Mouse (Mus musculus) embryonic facial prominence, embryonic 13.5 days (tissue): ENCODE results near the gene Atp13a3. TPM values are rescaled to one million over a fixed set of nuclear protein-coding genes. Genes with fewer than 3 reads are reported as not detected.
"Not testable (repeated sequence)": the region's sequence is repeated elsewhere in the genome, so short reads cannot be mapped to it uniquely, and the experiment has no call there.

ENCODE experiments used
- ATAC-seq: fragments of 200-750 bp; cut with Nextera tagmentation; 2 replicates; pipeline ENCODE4 v1.8.0; 2017; ENCODE audit warnings: low read depth; ENCODE audit not compliant: insufficient number of reproducible peaks, insufficient read depth, low FRiP score, low TSS enrichment
- H3K27ac ChIP-seq: fragments of 300-500 bp; sonication (generic); 2 replicates; pipeline ENCODE4 v1.5.1; 2015; ENCODE audit warnings: moderate library complexity, mild to moderate bottlenecking, inconsistent platforms
- H3K27me3 ChIP-seq: fragments of 300-500 bp; sonication (generic); 2 replicates; pipeline ENCODE4 v1.6.1; 2015; ENCODE audit warnings: mild to moderate bottlenecking, inconsistent platforms
- H3K36me3 ChIP-seq: fragments of 300-500 bp; sonication (generic); 2 replicates; pipeline ENCODE4 v1.6.1; 2015; ENCODE audit warnings: mild to moderate bottlenecking, inconsistent platforms
- H3K4me1 ChIP-seq: fragments of 300-500 bp; sonication (generic); 2 replicates; pipeline ENCODE4 v1.6.1; 2015; ENCODE audit warnings: inconsistent platforms
- H3K4me2 ChIP-seq: fragments of 300-500 bp; sonication (generic); 2 replicates; pipeline ENCODE4 v1.6.1; 2015; ENCODE audit warnings: moderate library complexity, mild to moderate bottlenecking, inconsistent platforms
- H3K4me3 ChIP-seq: fragments of 300-500 bp; sonication (generic); 2 replicates; pipeline ENCODE4 v1.5.1; 2015; ENCODE audit warnings: mild to moderate bottlenecking, inconsistent platforms
- H3K9ac ChIP-seq: fragments of 300-500 bp; sonication (generic); 2 replicates; pipeline ENCODE4 v1.6.1; 2015; ENCODE audit warnings: mild to moderate bottlenecking, inconsistent platforms
- H3K9me3 ChIP-seq: fragments of 300-500 bp; sonication (generic); 2 replicates; pipeline ENCODE4 v1.6.1; 2016; ENCODE audit warnings: inconsistent platforms
- WGBS: fragments of 180-500 bp; shearing (Covaris S2); methylation state at CpG from one replicate; pipeline ENCODE4 v1.1.7; 2015; ENCODE audit warnings: mixed read lengths; 5-methylcytosine and 5-hydroxymethylcytosine counted together
- polyA plus RNA-seq: library from polyadenylated mRNA; unstranded; fragments of >200 nt; fragmentation: Nextera tagmentation; extraction: Ambion mirVana; gene quantifications from 2 replicates; pipeline ENCODE4 v1.2.1, GENCODE M21; 2015

The Atp13a3 gene
- 9.3 and 10.9 TPM in 2 replicates for polyA plus RNA-seq

DNA sequence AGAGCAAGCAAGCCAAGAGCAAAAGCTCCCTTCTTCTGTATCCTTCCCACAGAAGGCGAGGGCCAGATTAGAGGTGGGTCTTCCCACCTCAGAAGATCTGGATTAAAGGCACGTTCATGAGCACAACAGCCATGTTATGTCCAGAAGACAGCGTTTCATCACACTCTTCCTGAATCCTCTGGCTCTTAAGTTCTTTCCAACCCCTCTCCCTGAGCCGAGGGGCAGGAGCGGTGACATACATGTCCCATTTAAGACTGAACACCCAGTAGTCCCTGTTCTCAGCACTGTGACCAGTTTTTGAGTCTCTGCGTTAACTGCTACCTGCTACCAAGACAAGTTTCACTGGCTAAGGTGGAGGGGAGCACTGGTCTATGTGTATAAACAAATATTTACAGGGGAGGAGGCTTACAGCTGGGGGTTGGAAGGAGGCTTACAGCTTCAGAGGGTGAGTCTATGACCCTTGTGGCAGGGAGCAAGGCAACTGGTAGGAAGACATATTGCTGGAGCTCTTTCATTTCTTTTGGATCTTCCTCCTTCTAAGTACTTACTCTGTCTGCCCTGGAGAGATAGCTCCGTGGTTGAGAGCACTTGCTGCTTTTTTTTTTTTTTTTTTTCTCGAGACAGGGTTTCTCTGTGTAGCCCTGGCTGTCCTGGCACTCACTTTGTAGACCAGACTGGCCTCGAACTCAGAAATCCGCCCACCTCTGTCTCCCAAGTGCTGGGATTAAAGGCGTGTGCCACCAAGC is at the start of gene Atp13a3:
Atp13a3 (minus strand) TSS at position 51 of the 746 bp plus-strand sequence.
- WGBS: 75% methylated on average over 11 of the region's 11 CpGs
- Histone ChIP-seq H3K4me2 (no peak within 1 kb of the TSS), H3K9me3 (no peaks in the 10 kb centered on the region), H3K9ac (no peak within 1 kb of the TSS), H3K27ac (no peak within 1 kb of the TSS), H3K4me3 (no peak within 1 kb of the TSS), H3K4me1 (no peaks in the 10 kb centered on the region), H3K36me3 (no peaks in the 10 kb centered on the region), H3K27me3 (no peaks in the 10 kb centered on the region)
- no peak for ATAC-seq

DNA sequence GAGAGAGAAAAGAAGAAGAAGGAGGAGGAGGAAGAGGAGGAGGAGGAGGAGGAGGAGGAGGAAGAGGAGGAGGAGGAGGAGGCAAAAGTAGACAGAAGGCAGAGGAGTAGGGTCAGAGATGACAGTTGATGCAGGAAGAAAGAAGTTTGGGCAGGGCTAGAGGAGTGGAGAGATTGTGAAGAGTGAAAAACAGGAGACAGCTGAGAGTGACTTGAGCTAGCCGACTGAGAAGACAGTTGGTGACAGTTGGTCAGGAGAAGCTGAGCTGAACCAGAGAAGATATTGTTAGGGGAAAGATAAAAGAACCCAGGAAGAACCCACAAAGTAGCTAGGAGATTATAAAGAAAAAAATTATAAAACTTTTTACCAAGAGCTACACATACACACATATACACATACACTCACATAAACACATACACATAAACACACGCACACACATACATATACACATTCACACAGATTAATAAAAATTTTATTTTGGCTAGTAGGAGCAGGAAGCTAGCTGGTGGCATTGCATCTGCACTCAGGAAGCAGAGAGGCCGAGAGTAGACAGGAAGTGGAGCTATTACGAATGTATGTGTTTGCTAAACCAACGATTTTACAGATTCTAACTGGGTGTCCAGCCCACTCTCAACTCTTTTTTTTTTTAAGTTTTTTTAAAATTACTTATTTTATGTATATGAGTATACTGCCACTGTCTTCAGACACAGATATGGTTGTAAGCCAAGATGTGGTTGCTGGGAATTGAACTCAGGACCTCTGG is 47.6 kb upstream of the Atp13a3 start:
- no peak overlapping the region for H3K4me2 ChIP-seq
- no peak for ATAC-seq

DNA sequence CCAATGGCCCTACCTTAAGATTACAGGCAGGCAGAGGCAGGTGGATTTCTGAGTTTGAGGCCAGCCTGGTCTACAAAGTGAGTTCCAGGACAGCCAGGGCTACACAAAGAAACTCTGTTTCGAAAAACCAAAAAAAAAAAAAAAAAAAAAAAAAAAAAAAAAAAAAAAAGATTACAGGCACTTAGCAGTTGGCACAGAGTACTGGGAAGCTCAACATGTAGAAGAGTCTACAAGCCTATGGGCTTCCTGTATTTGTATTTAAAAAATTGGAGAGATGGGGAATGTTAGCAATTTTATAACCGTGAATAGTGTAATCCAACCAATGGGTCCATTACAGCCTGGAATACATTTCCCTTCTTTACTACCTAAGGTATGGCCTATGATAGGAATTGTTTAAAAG is 45.4 kb upstream of the Atp13a3 start:
- H3K9ac ChIP-seq, H3K4me1 ChIP-seq, H3K27ac ChIP-seq, H3K36me3 ChIP-seq, H3K4me2 ChIP-seq, H3K27me3 ChIP-seq, H3K4me3 ChIP-seq, H3K9me3 ChIP-seq, ATAC-seq: not testable (repeated sequence)
- WGBS: 84% methylated on average over 2 of the region's 2 CpGs

More for the DNA sequence above, 47.6 kb upstream of the Atp13a3 start:
- H3K9me3 ChIP-seq: no peaks in the 10 kb centered on the region
- H3K9ac ChIP-seq: no peak overlapping the region
- 75% methylated on average over 5 of the region's 5 CpGs for WGBS
- no peaks in the 10 kb centered on the region for H3K4me1 ChIP-seq
- H3K27ac ChIP-seq: no peak overlapping the region
- no peaks in the 10 kb centered on the region for H3K27me3 ChIP-seq
- H3K4me3 ChIP-seq: no peak overlapping the region
- no peaks in the 10 kb centered on the region for H3K36me3 ChIP-seq

DNA sequence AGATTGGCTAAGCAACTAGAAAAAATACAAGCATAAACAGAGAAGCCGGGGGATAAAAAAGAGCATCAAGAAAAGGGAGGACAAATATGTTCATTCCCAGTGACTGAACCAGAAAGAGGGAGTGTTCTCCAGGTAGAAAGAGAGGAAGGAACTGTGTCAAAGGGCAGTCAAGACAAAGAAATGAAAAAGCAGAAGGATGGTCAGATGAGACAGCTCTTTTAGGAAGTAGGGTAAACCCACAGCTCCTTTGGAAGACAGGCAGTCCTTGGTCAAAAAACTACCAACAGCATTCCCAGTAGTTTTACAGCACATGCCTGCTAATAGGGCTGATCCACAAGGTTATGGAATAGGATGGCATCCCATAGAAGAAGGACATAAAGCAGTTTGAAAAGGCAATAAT is 43.2 kb upstream of the Atp13a3 start:
- H3K27me3 ChIP-seq: no peaks in the 10 kb centered on the region
- H3K9me3 ChIP-seq: no peaks in the 10 kb centered on the region
- no peak overlapping the region for H3K27ac ChIP-seq
- H3K4me1 ChIP-seq: no peaks in the 10 kb centered on the region
- WGBS: 90% methylated on average over 1 of the region's 1 CpGs
- H3K4me2 ChIP-seq: no peak overlapping the region
- H3K36me3 ChIP-seq: no peaks in the 10 kb centered on the region
- no peak for ATAC-seq
- no peak overlapping the region for H3K4me3 ChIP-seq
- no peak overlapping the region for H3K9ac ChIP-seq

DNA sequence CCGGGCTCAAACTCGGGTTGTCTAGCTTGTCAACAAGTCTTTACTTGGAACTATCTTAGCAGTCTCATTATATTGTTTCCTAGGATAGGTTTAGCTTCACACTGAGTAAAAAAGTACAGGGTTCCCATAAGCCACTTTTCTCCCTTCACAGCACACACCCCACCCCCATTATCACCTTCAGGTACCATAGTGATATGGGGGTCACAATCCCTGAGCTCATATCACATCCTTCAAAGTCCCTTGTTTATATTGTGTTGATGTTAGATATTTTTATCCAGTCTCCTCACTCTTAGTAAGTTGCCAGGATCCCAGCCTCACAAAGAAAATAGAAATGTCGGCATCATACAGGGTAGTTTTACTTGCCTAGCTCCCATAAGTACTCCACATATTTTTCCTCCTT is 42.4 kb upstream of the Atp13a3 start:
- no peak overlapping the region for H3K4me3 ChIP-seq
- H3K4me1 ChIP-seq: 0 out of 2 replicates have a peak, but pooled peaks cover 5% of the 10 kb centered on the region
- no peak overlapping the region for H3K27ac ChIP-seq
- 85% methylated on average over 3 of the region's 3 CpGs for WGBS
- H3K4me2 ChIP-seq: no peak overlapping the region
- H3K9me3 ChIP-seq: no peaks in the 10 kb centered on the region
- no peak overlapping the region for H3K9ac ChIP-seq
- ATAC-seq: no peak
- H3K36me3 ChIP-seq: no peaks in the 10 kb centered on the region
- no peaks in the 10 kb centered on the region for H3K27me3 ChIP-seq

DNA sequence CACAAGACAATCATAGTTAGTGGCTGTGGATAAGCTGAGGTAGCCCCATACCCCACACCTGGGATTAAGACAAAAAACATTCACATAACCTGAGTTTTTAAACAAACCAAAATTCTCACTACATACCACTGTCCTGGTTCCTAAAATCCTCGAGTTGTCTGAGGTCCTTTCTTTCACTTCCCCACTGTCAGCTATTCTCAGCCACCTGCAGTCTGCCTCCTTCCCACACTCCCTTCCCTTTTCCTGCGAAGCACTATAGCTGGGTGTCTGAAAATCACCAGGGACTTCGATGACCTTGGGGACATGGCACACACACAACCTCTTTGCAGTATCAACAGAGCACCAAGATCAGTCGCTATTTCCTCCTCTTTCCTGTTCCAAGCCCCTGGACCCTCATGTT is 41.9 kb upstream of the Atp13a3 start:
- no peak for ATAC-seq
- H3K4me3 ChIP-seq: no peak overlapping the region
- H3K27me3 ChIP-seq: no peaks in the 10 kb centered on the region
- H3K9me3 ChIP-seq: no peaks in the 10 kb centered on the region
- no peak overlapping the region for H3K27ac ChIP-seq
- no peak overlapping the region for H3K9ac ChIP-seq
- no peak overlapping the region for H3K4me2 ChIP-seq
- H3K4me1 ChIP-seq: 0 out of 2 replicates have a peak, but pooled peaks cover 5% of the 10 kb centered on the region
- 73% methylated on average over 4 of the region's 4 CpGs for WGBS
- H3K36me3 ChIP-seq: no peaks in the 10 kb centered on the region

DNA sequence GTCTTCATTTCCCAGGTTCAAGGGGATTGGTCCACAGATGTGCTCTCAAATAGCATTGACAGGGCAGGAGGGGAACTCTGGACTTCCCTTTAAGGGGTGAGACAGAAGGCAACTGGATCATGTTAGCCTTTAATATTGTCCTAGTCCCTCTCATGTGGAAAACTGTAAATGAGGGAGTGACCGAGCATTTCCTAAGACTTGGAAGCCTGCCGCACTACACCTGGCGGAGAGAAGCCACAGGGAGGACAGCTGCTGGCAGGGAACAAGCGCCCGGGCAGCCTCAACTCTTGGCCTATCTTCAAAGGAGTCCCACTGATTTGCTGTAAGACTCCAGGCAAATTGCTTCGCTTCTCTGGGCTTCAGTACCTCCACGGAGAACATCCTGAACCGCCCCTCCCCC is 37.6 kb upstream of the Atp13a3 start:
- WGBS: 42% methylated on average over 8 of the region's 8 CpGs
- Histone ChIP-seq H3K9me3 (no peaks in the 10 kb centered on the region), H3K4me3 (no peak overlapping the region), H3K4me2 (no peak overlapping the region), H3K36me3 (no peaks in the 10 kb centered on the region), H3K27ac (no peak overlapping the region), H3K9ac (no peak overlapping the region), H3K4me1 (peaks cover 10% of the 10 kb centered on the region; the same call in 1 of the 2 replicates), H3K27me3 (no peaks in the 10 kb centered on the region)
- ATAC-seq: no peak

DNA sequence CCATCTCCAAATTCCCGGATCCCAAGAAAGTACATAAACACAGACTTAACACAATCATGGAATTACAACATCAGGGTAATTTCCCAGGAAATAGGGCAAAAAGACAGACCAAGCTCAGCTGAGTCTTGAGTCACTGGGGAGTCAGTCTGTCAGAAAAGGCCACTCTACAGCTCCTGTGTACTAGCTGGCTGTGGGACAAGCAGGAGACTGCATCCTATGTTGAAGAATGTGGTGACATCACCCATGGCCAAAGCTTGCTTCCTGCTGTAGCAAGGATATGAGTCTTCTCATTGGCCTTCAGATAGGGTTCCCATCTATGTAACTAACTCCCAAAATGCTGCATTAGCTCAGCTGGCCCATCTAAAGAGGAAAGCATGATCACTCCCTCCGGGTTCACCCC is 36.7 kb upstream of the Atp13a3 start:
- no peaks in the 10 kb centered on the region for H3K36me3 ChIP-seq
- no peak overlapping the region for H3K9ac ChIP-seq
- no peak for ATAC-seq
- no peaks in the 10 kb centered on the region for H3K9me3 ChIP-seq
- no peak overlapping the region for H3K27ac ChIP-seq
- peaks cover 10% of the 10 kb centered on the region; the same call in 1 of the 2 replicates for H3K4me1 ChIP-seq
- H3K4me2 ChIP-seq: no peak overlapping the region
- WGBS: 93% methylated on average over 2 of the region's 2 CpGs
- no peak overlapping the region for H3K4me3 ChIP-seq
- H3K27me3 ChIP-seq: no peaks in the 10 kb centered on the region

DNA sequence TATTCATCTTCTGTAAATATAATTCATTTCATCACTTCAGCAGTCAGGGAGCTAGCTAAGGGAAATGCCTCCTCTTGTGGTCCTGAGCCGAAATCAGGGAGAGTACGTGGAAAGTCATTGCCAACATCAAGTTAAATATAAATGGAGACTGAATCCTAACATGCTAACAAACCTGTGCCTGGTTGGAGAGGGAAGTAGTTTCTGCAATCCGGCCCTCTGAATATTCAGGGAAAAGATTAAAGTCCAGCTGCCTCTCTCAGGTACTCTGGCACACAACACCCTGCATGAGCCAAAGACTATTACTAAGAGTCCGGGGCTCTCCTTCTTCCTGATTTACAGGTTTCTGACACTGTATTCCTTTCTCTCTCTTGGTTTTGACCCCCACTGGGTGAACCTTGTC is 35.6 kb upstream of the Atp13a3 start:
- Histone ChIP-seq H3K9ac (no peak overlapping the region), H3K27ac (no peak overlapping the region), H3K4me2 (no peak overlapping the region), H3K27me3 (no peaks in the 10 kb centered on the region), H3K4me3 (no peak overlapping the region), H3K9me3 (no peaks in the 10 kb centered on the region), H3K36me3 (no peaks in the 10 kb centered on the region), H3K4me1 (peaks cover 10% of the 10 kb centered on the region; the same call in 1 of the 2 replicates)
- no peak for ATAC-seq
- WGBS: 83% methylated on average over 4 of the region's 4 CpGs

DNA sequence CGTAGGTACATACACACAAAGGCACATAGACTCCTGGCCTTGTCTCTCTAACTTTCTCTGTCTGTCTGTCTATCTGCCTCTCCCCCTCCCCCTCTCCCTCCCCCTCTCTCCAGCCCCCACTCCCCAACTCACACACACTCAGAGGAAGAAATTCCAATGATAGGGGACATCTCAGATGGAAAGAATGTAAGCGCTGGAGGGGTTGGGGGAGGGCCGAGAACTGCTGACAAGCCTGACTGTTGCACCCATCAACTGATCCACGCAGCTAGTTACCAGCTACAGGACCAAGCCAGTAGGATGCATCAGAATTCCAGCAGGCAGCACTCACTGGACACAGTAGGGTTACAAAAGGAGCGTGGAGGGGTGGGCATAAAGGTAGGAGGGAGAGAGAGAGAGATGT is 34.1 kb upstream of the Atp13a3 start:
- Histone ChIP-seq H3K9ac (no peak overlapping the region), H3K27me3 (no peaks in the 10 kb centered on the region), H3K4me2 (no peak overlapping the region), H3K4me1 (peaks cover 10% of the 10 kb centered on the region; the same call in 1 of the 2 replicates), H3K4me3 (no peak overlapping the region), H3K36me3 (no peaks in the 10 kb centered on the region), H3K27ac (no peak overlapping the region), H3K9me3 (no peaks in the 10 kb centered on the region)
- WGBS: 59% methylated on average over 5 of the region's 5 CpGs
- no peak for ATAC-seq

DNA sequence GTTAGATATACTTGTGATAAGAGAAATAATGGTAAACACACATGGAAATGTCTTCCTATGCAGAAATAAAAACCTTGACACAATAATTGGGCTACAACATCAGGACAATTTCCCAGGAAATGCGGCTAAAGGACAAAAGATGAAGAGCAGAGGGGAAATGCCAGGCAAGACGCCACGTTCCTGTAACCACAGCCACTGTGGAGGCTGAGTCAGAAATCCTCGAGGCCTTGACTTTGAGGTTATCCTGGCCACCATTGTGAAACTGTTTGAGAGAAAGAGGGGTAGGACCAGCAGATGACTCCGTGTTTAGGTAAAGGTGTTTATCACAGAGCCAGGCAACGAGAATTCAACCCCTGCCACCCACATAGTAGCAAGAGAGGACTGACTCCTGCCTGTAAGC is 33.6 kb upstream of the Atp13a3 start:
- Histone ChIP-seq H3K27ac (no peak overlapping the region), H3K4me3 (no peak overlapping the region), H3K4me1 (peaks cover 10% of the 10 kb centered on the region; the same call in 1 of the 2 replicates), H3K36me3 (no peaks in the 10 kb centered on the region), H3K9me3 (no peaks in the 10 kb centered on the region), H3K4me2 (no peak overlapping the region), H3K27me3 (no peaks in the 10 kb centered on the region), H3K9ac (no peak overlapping the region)
- no peak for ATAC-seq
- 71% methylated on average over 6 of the region's 6 CpGs for WGBS

DNA sequence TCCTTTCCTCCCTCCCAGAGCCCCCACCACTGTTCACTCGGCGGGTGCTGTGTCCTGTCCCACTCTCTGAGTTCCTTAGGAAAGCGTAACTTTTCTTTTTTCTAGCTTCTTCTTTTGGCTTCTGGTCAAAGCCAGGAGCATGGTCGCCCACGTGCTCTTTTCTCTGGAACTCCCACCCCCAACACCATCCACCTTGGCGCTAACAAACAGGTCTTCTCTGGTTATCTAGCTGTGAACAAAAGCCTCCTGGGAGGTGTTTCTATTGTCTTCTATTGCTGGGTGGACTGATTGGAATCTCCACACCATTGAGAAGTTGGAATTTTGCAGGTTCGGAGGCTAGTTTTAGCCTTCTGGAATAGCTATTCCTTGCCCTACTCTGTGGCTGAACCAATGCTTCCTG is 30.5 kb upstream of the Atp13a3 start:
- no peaks in the 10 kb centered on the region for H3K27me3 ChIP-seq
- 86% methylated on average over 7 of the region's 7 CpGs for WGBS
- H3K9me3 ChIP-seq: no peaks in the 10 kb centered on the region
- H3K4me2 ChIP-seq: no peak overlapping the region
- no peak overlapping the region for H3K27ac ChIP-seq
- no peaks in the 10 kb centered on the region for H3K36me3 ChIP-seq
- ATAC-seq: no peak
- H3K4me3 ChIP-seq: no peak overlapping the region
- H3K4me1 ChIP-seq: peaks cover 5% of the 10 kb centered on the region; the same call in 1 of the 2 replicates
- no peak overlapping the region for H3K9ac ChIP-seq
